Mouse (Mus musculus): ENCODE measurements around the gene Krt2. TPM values are rescaled to one million over a fixed set of nuclear protein-coding genes. Genes with fewer than 3 reads are reported as not detected.

Gene Krt2
- polyA plus RNA-seq (2017; shearing (Covaris generic)) = not detected

GRCm38 (mm10) chr15:101817875-101818274, at the start of gene Krt2:
Gene Krt2, minus strand, starts transcription at chr15:101818169.

GRCm38 (mm10) chr15:101850694-101851093, 32.7 kb upstream of the Krt2 start, which contains the start of gene Krt1:
Gene Krt1, minus strand, starts transcription at chr15:101850794.

GRCm38 (mm10) chr15:101802296-101802835, 15.6 kb downstream of the Krt2 start, which contains the start of gene Krt73:
Gene Krt73, minus strand, starts transcription at chr15:101802346.

GRCm38 (mm10) chr15:101786360-101786759, 31.6 kb downstream of the Krt2 start, which contains the start of gene Krt72:
Gene Krt72, minus strand, starts transcription at chr15:101786460.

Other genes starting within 250 kb of the Krt2 start
- gene Krt75, start 244.3 kb downstream of the Krt2 start, polyA plus RNA-seq (2017; shearing (Covaris generic)) = 0.18 TPM
- gene Gm5414, start 190.0 kb downstream of the Krt2 start, polyA plus RNA-seq (2017; shearing (Covaris generic)) = not detected
- gene Gm5478, start 170.8 kb downstream of the Krt2 start, polyA plus RNA-seq (2017; shearing (Covaris generic)) = not detected
- gene Krt6b, start 137.9 kb downstream of the Krt2 start, polyA plus RNA-seq (2017; shearing (Covaris generic)) = not detected
- gene Krt6a, start 123.9 kb downstream of the Krt2 start, polyA plus RNA-seq (2017; shearing (Covaris generic)) = not detected
- not detected for gene Krt5, start 105.3 kb downstream of the Krt2 start, polyA plus RNA-seq (2017; shearing (Covaris generic))
- gene Krt71, start 75.1 kb downstream of the Krt2 start, polyA plus RNA-seq (2017; shearing (Covaris generic)) = not detected
- gene Krt72, start 31.7 kb downstream of the Krt2 start, polyA plus RNA-seq (2017; shearing (Covaris generic)) = not detected
- not detected for gene Krt73, start 15.8 kb downstream of the Krt2 start, polyA plus RNA-seq (2017; shearing (Covaris generic))
- gene Krt1, start 32.6 kb upstream of the Krt2 start, polyA plus RNA-seq (2017; shearing (Covaris generic)) = 0.34 TPM
- gene Krt77, start 51.5 kb upstream of the Krt2 start, polyA plus RNA-seq (2017; shearing (Covaris generic)) = 0.10 TPM
- not detected for gene Krt76, start 74.8 kb upstream of the Krt2 start, polyA plus RNA-seq (2017; shearing (Covaris generic))
- not detected for gene Krt4, start 106.6 kb upstream of the Krt2 start, polyA plus RNA-seq (2017; shearing (Covaris generic))
- gene Krt79, start 122.2 kb upstream of the Krt2 start, polyA plus RNA-seq (2017; shearing (Covaris generic)) = 0.28 TPM
- not detected for gene Krt78, start 136.1 kb upstream of the Krt2 start, polyA plus RNA-seq (2017; shearing (Covaris generic))
- gene Krt8, start 186.3 kb upstream of the Krt2 start, polyA plus RNA-seq (2017; shearing (Covaris generic)) = 0.12 TPM
- 1.0 TPM for gene Krt18, start 210.0 kb upstream of the Krt2 start, polyA plus RNA-seq (2017; shearing (Covaris generic))